Mouse (Mus musculus) urinary bladder, adult 18-20 months (tissue): ENCODE results near the gene Dpysl5.
A peak's percentile ranks its signal among the peaks of the same experiment; 100 is the strongest.
"Not testable (repeated sequence)": the region's sequence is repeated elsewhere in the genome, so short reads cannot be mapped to it uniquely, and the experiment has no call there.

Source experiments
- DNase-seq, 2 experiments: peaks; one replicate each; pipeline ENCODE4 v3.0.0; 2022; ENCODE audit warnings: low spot score in 2 of 2, mixed read lengths in 2 of 2

Dpysl5 gene

DNA sequence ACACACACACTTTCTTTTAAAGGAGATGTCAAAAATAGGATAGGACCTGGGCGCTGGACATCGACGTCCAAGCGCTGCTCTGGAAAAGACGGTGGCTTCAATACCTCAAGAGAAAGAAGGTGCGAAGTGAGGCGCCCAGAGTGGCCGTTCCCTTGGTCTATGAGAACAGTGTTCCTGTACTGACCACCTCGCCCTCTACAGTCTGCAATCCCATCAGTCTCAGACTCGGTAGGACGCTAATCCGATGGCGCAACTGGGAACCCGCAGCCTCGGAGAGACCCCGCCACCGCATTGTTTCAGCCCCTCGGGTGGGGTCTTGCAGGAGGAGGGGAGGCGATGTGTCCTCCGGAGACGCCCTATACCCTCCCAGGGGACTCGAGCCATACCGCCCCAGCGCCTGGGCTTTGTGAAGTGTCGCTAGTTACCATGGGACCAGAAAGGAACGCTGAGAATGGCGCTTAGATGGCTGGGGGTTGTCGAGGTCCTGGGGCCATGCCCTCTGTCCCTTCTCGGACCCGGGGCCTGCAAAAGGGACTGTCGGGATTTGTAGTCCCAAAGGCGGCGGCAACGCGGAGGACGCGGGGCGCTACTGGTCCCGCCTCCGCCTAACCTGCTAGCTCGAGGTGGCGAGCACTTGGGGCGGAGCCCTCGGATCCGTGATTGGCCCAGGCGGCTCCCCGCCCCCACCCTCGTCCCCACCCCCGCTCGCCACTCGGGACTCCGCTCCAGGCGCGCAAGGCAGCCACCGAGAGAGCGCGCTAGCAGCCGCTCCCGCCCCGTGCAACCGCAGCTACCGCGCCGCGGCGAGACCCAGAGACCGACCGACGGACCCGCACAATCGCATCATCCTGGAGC lies at the start of gene Dpysl5:
Dpysl5 (plus strand) TSS at position 418 of the 855 bp plus-strand sequence.
- peak; percentile 64 for DNase-seq

DNA sequence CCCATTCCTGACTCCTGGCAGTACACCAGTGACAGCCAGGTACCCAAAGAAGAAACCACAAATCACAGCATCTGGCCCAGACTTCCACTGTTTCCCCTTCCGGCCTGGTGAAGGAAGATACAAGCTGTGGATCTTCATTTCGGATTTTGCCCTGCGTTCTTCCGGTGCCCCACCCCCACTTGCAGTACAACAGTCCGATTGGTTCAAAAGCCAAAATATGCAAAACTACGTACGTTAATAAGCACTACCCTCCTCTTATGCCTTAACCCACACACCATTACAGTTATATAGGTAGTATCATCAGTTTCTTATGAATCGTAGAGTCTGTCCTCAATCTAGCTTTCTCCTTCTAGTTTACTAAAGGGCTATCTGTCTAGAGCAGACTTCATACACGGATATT lies 46.0 kb upstream of the Dpysl5 start:
- no peak for DNase-seq

DNA sequence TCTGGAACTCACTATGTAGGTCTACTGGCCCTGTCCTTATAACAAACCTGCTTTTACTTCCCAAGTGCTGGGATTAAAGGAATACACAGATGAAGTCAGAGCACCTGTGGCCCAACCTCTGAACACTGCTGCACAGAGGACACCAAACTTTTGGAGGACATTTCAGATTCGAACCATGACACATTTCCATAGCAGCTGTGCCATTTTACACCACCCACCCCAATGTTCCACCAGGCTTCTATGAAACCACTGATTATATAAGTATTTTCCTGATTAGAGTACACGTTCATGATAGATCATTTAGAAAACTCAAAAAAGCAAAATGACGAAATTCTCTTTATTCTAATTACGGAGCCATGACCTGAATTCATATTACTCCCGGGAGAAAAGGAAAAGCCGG lies 45.4 kb upstream of the Dpysl5 start:
- no peak for DNase-seq

DNA sequence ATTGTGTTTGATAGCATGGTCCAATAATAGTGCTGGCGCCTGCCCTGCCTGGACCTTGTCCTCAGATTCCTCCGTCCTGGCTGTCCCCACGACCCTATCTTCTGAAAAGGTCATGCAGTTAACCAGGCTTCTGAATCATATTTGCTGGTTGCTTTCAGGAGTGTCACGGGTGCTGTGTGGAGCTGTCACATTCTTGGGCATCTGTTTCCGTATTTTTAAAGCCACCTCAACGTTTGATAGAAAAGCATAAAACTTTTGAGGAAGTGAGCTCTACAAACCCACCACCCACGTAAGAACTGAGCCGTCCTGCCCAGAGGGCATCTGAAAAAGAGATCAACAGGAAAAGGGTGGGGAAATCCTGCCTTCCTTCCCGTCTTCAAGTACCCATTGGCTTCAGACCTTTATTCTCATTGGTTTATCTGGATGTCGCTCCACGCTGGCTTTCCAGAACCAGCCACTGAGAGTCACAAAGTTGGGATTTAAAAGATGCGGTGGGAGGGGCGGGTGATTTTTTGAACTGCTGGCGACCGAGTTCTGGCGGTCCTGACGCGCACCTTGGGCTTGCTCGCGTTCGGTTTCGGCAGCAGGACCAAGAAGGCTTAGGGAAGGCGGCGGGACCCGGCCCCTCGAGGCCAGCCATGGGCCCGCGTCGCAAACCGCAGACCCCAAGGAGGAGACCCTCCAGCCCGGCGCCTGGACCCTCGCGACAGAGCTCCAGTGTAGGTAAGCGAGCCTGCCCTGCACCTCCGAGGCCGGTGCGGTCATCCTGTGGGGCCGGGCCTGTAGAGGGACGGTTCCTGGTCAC lies 44.8 kb upstream of the Dpysl5 start, which contains the start of gene Cenpa:
Cenpa (plus strand) TSS at position 387 of the 805 bp plus-strand sequence.
- peak; percentile 63 to 88 for DNase-seq

DNA sequence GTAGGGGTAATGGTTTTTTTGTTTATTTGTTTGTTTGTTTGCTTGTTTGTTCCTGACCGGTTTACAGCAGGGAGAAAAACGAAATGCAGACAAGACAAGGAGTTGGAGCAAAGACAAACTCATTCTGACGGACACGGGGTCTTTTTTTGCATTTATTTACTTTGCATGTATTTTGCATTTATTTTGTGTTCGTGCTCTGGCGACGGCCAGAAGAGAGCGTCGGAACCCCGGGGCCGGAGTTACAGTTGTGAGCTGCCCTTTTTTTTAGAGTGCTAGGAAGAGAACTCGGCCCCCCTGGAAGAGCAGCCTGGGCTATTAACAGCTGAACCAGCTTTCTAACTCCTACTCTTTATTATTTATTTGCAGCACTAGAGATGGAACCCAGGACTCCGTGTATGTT lies 44.1 kb upstream of the Dpysl5 start:
- DNase-seq = no peak

DNA sequence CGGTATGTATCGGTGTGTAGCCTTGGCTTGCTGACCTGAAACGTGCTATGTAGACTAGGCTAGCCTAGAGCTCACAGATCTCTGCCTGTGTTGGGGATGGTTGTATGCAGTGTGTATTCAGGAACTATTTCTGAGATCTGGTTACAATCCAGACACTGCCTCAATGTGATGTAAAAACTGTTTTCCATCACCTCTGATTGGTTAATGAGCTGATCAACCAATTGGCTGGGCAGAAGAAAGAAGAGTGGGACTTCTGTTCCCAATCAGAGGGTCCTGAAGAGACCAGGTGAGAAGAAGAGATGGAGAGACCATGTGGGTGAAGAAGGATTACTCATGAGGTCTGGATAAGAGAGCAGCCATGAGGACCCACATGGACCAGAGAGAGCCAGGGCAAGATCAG lies 43.7 kb upstream of the Dpysl5 start:
- DNase-seq = no peak

DNA sequence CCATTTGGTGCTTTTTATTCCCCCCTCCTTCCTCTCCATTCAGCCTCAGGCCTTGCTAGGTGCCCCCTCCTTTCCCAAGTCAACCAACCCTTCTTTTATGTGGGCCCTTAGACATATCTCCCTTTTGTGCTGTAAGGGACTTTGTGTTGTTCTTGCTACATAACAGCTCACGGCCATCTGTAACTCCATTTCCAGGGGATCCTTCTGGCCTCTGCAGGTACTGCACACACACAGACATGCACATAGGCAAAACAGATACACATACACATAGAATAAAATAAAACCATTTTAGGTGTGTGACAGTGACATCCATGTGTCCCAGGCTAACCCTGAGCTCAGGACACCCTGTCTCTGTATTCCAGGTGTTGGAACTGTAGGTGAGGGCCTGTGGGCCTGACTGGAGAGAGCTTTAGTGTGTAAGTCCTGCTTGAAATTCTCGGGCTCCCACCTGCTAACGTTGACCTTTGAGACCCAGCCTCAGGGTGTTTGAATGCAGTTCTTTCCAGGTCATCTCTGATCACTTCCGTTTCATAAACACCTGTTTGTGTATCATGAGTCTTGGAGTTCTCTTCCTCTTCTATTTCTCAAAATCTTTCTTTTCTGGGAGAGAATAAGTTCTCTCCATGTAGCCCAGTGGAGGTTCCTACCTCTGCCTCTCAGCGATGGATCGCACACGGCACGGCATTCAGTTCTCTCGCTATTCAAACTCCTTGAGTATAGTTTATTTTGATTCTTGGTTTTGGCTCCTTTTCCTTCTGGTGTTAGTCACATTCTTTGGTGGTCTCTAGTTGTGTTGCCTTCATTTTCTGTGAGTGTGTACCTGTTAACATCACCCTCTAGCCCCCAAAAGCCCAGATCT lies 42.5 kb upstream of the Dpysl5 start:
- no peak for DNase-seq

DNA sequence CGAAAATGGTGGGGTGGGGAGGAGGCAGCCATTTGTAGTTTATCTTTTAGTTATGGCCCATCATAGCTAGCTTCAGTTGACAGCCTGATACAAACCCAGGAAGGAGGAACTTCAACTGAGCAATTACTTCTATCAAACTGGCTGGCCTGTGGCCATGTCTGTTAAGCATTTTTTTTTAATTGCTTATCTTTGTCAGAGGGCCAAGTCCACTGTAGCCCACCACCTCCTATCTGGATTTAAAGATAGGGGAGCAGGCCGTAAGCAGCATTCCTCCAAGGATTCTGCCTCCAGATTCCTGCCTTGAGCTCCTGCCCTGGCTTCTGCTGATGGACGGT lies 41.9 kb upstream of the Dpysl5 start:
- DNase-seq = no peak

DNA sequence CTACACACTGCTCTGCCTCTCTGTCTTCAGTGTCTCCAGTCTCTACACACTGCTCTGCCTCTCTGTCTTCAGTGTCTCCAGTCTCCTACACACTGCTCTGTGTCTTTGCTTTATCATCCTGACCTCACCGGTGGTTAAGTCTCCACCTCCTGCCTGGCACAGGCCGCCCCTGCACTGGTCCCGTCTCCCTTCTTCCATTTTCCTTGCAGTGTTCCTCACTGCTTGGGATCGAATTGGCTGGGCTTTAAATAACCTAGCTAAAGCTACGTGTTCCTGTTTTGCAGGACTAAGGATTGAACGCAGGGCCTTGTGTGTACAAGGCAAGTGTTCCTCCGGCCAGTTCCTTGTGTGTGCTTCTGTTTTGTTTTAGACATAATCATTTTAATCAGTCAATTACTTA lies 41.3 kb upstream of the Dpysl5 start:
- DNase-seq = no peak

DNA sequence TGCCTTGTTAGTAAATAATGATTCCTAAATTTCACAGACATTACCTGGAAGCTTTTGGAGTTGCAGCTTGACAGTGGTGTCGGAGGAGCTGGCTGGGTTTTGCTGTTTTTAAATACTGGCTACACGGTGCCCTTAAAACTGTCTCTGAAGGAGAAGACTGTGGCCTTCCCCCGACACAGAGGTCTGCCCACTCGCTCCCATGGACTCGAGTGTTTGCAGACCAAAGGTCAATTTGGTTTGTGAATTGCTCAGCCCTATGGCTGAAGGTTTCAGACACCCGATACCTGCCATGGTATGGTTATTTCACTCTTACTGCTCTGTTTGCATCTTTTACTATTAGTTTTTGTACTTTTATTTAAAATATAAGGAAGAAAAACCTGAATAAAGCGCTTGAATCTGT lies 37.4 kb upstream of the Dpysl5 start:
- DNase-seq = no peak

DNA sequence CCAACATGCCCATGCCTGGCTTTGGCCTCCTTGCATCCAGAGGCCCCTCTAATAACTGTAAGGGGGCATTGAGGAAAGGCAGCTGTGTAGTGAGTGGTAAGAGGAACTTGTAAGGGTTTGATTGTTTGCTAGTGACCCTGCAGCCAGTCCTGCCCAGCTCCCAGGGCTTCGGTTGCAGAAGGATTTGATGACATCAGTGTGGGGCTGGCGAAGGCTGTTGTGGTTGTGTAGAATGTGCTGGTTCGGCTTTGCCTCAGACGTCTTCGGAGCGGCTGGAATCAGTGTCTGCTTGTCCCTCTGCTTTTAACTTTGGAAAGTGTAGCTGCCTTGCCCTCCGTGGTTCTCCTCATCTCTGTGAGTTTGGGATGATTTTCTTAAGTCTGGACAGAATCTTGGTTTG lies 34.6 kb upstream of the Dpysl5 start:
- no peak for DNase-seq

DNA sequence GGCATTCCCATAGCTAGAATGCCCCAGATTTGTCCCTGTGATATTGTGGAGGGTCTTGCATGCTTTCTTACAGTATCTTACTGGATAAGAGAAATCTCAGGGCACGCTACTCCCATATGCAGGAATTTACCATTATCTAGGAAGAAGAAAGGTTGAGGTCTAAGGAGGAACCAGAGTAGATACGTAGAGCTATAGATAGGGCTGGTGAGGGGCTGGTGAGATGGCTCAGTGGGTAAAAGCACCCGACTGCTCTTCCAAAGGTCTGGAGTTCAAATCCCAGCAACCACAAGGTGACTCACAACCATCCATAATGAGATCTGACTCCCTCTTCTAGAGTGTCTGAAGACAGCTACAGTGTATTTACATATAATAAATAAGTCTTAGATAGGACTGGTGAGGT lies 33.3 kb upstream of the Dpysl5 start:
- not testable (repeated sequence) for DNase-seq

DNA sequence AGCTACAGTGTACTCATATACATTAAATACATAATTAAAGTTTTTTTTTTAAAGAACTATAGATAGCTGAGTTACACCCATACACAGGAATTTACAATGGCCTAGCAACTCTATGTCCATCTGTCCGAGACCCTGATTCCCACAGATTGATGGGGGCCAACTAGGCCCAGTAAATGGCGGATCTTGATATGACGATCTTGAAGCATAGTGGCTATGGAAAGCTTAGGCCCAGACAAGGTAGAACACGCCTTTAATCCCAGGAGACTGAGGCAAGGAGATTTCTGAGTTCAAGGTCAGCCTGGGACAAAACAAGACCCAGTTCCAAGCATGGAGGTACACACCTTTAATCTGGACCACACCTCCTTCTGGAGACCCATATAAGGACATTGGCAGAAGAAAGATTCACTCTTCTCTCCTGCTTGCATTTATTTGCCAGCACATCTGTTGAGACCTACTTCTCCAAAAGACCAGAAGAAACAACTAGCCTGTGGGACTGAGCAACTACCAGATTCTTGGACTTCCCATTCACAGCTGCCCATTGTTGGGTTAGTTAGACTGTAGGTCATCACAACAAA lies 32.6 kb upstream of the Dpysl5 start:
- no peak for DNase-seq

DNA sequence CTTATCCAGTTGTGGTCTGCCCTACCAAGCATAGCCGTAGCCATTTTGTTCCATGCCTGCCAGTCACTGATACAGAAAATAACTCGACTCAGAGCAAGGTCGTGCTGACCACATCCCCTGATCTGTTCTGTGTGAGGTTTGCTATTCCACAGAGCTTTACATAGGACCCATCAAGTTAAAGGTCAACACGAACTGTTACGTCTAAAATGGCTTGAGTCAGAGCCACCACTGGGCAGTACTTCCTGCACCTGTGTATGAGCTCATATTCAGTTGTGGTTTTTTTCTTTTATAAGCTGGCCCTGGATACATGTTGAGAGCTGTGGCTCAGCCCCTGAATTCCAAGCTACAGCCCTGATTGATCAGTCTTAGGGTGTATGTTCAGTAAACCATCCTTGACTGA lies 31.8 kb upstream of the Dpysl5 start:
- no peak for DNase-seq

DNA sequence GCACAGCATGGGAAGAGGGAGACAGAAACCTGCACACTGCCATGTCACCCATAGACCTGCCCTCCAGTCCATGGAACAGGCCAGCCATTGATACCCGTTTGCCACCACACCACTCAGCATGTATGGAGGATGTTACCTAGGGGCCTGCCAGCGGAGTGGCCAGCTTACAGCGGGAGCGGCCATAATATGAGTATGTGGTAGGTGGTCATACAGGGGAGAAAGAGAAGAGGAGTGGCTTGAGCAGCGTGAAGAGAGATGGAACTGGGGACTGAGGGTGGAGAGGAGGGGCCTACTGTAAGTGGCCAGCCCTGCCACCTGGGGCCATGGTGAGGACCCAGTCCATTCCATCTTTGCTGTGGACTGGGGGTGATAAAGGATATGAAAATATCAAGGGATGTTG lies 29.4 kb upstream of the Dpysl5 start:
- DNase-seq = no peak

DNA sequence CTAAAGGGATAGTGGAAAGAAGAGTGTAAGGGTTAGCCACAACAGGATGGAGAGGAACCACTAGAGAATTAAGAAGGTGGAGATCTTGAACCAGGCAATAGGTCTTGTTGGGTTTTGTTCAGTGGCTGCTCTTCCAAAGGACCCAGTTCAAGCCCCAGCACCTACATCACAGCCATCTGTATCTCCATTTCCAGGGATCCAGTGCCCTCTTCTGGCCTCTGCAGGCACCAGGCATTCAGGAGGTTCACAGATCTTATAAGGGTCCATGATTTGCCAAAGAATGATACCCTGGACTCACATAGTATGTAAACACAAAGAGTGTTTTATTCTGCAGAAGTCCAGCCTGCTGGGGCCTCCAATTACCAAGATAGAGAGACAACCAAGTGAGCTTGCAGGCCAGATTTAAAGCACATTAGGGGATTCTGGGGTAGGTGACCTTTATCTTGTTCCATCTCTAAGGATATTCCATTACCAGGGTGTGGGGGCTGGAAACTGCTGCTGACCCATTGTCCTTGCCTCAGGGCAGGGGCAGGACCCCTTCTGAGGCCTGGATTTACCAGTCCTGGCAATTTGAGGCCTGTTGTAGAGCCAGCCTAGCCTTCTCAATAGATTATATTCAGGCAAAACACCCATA lies 28.3 kb upstream of the Dpysl5 start:
- no peak for DNase-seq

DNA sequence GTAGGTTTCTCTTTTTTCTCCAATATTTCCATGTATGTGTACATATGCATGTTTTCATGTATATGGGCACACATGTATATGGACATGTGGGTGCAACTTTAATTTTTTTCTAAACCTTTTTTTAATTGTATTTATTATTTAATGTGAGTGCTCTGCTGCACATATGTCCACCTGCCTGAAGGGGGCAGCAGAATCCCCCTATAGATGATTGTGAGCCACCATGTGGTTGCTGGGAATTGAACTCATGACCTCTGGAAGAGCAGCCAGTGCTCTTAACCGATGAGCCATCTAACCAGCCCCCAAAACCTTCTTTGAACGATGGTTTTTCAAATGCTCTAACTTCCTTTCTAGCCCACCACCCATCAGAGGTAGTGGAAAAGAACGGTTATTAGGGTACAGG lies 27.4 kb upstream of the Dpysl5 start:
- DNase-seq = no peak

DNA sequence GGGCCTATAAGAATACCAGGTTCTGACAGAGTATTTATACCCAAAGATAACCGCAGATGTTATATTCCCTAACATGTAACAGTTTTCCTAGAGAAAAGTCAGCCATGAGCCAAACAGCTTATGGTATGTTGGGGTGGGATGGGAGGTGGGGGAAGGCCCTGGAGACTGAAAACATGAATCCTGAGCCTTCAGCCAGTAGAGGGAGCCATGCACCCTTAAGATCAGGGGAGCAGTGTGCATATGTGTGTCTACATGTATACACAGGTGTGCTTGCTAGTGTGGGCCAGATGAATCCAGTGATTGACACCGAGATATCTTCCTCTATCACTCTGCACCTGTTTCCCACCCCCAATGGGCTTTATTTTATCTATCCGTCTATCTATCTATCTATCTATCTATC lies 24.6 kb upstream of the Dpysl5 start:
- no peak for DNase-seq

DNA sequence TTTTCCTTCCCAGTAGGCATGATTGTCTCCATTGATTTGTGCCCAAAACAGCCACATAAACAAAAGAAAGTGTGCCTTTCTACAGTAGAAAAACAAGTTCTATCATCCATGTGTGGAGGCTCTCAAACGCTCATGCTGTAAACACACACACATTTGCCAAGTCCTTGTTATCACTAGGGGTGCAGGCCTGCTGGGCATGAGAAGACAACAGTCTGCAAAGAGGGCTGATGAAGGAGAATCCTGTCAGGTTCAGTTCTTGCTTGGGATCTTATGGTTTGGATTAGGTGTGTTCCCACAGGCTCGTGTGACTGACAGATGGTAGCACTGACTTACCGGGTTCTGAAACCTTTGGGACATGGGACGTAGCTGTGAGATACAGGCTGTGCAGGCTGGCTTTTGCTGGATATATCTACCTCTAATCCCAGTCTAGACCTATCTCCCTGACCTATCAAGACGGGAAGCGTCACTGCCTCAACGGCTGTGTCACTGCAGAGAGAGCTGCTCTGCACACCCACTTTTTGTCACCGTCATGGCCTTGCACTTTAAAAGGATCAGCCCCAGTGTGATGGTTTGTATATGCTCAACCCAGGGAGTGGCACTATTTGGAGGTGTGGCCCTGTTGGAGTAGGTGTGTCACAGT lies 10.9 kb upstream of the Dpysl5 start:
- DNase-seq = no peak

DNA sequence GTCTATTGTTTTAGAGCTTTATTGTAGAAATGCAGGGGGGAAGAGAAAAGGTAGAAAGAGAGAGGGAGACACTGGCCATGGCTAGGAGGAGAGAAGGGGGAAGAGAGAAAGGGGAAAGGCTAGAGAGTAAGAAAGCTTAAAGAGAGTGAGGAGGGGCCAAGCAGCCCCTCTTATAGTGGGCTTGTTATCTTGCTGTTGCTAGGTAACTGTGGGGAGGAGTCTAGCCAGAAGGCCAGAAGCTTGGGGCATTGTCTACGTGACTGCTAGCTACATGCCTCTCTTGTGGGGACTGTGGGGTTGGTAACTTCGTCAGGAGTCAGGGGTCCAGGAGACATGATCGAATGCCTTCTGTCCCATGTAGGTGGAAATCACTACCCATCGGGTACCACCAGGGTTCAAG lies 10.0 kb upstream of the Dpysl5 start:
- DNase-seq = not testable (repeated sequence)

DNA sequence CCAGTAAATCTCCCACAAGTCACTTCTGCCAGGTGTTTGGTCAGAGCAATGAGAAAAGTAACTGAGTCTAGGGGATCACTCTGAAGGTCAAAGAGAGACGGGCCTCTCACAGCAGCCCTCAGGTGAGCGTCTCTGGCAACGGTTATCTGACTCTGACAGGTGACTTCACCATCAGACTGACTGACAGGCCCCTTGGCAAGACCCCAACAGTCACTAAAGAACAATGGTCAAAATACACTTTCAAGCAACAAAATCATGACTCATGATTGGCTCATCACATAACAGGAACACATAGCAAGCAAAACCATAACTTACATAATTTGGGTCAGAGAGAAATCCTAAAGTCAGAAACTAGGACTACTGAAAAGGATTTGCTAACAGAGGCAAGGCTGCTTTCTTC lies 9.5 kb upstream of the Dpysl5 start:
- DNase-seq = no peak
